In the genomic region with DNA sequence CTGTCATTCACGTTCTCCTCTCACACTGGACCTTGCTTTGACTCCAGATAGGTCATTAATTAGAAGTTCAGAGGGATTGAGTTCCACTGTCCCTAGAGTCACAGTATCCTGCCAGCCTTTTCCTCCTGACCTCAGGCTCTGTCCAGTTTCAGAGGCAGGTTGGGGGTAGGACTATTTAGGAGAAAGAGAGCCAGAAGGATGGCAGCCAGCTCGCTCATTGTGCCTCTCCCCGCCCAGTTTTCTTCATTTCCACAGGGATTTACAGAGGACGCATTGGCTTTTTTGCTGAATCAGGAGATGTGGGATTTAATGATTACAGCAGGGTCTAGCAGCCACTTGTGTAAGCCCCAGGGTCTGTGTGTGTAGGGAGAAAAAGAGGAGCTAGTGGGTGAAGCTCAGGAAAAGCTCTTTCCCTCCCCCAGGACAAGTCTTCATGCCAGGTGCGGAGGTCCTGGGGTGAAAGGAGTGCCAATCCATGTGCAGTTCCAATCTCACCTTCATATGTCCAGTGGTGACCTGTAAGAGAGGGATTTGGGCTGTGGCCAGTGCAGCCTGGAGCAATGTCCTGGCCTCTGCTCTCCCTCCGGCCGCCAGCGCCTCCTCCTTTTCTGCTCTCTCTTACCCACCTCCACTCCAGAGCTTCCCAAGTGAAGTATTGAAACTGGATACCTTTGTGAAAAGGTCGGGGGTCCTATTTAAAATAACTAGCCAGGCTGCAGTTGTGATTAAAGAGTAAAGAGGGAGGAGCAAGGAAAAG, we compare ENCODE assay signal across 8 mouse cellular contexts. TPM values are rescaled to one million over a fixed set of nuclear protein-coding genes. Genes with fewer than 3 reads are reported as not detected.
A peak's percentile ranks its signal among the peaks of the same experiment; 100 is the strongest.
DNase-seq lines count a peak whose midpoint lies in the region; ATAC-seq and TF ChIP-seq lines count a peak whose summit lies in the region.
"Had no signal": no experiment of that assay in that cellular context is flagged by ENCODE, and none has a peak within 500 bp of the region (broad histone marks: within the 10 kb centered on the region; RNA-seq: fewer than 3 reads in every experiment).

No protein-coding gene starts in this region.

- DNase-seq in liver, adult 2 months (ENCODE audit: extremely low read depth, low read depth, low spot score) = peak; percentile 93
- no peak for DNase-seq in liver
- no peak for DNase-seq in heart, embryonic 10.5 days (ENCODE audit: low spot score)
- peak; percentile 89 for DNase-seq in kidney, adult 2 months
- no peak for DNase-seq in lung, adult 18-20 months
- DNase-seq in left cerebral cortex, postnatal 10 days (ENCODE audit: extremely low spot score in 1 of 2, low spot score in 2 of 2) = no peak
- DNase-seq: cerebellum, postnatal 14 days had no signal

- TF ChIP-seq CTCF in liver, adult 2 months (IDR thresholded peaks at IDR 0.05; ENCODE audit: low read depth, low read length) = no peak
- TF ChIP-seq CTCF in kidney, adult 2 months (conservative IDR thresholded peaks at IDR 0.05; ENCODE audit: insufficient read depth, insufficient read length, low read depth, low read length) = no peak

- H3K36me3 ChIP-seq in liver, adult 2 months (ENCODE audit: control insufficient read depth, insufficient read depth, low read length) = no peaks in the 10 kb centered on the region
- H3K36me3 ChIP-seq in heart, embryonic 10.5 days = peaks cover 22% of the 10 kb centered on the region
- H3K36me3 ChIP-seq in kidney, adult 2 months (ENCODE audit: control insufficient read depth, insufficient read depth, low read length) = no peaks in the 10 kb centered on the region
- H3K36me3 ChIP-seq in liver, embryonic 15.5 days (replicated peaks) = 0 out of 2 replicates have a peak, but pooled peaks cover 5% of the 10 kb centered on the region

- H3K27ac ChIP-seq in liver, adult 2 months (replicated peaks; ENCODE audit: insufficient read depth, low read depth, low read length) = peak overlapping the region; percentile 95
- peak overlapping the region; percentile 73 for H3K27ac ChIP-seq in heart, embryonic 10.5 days
- H3K27ac ChIP-seq in kidney, adult 2 months (ENCODE audit: insufficient read depth, low read depth, low read length) = peak overlapping the region; percentile 89
- H3K27ac ChIP-seq in liver, embryonic 15.5 days (replicated peaks) = peak overlapping the region; percentile 59; the same call in 1 of the 2 replicates

- H3K4me2 ChIP-seq in liver, embryonic 15.5 days = no peak overlapping the region

- no peak for TF ChIP-seq POLR2A in liver, adult 2 months (IDR thresholded peaks at IDR 0.05; ENCODE audit: extremely low read depth, insufficient read depth, low read length)
- TF ChIP-seq POLR2A in kidney, adult 2 months (IDR thresholded peaks at IDR 0.05; ENCODE audit: low read depth, low read length) = no peak

- peaks cover 23% of the 10 kb centered on the region for H3K4me1 ChIP-seq in liver, adult 2 months (ENCODE audit: control insufficient read depth, insufficient read depth, low read length)
- H3K4me1 ChIP-seq in heart, embryonic 10.5 days = peaks cover 52% of the 10 kb centered on the region
- peaks cover 17% of the 10 kb centered on the region for H3K4me1 ChIP-seq in kidney, adult 2 months (ENCODE audit: control insufficient read depth, insufficient read depth, low read length)
- peaks cover 26% of the 10 kb centered on the region for H3K4me1 ChIP-seq in liver, embryonic 15.5 days (replicated peaks)

- WGBS in liver, adult 2 months = 19% methylated on average over 9 of the region's 9 CpGs
- WGBS in heart, embryonic 10.5 days = 58% methylated on average over 9 of the region's 9 CpGs
- 42% methylated on average over 9 of the region's 9 CpGs for WGBS in kidney, adult 2 months
- WGBS in liver, embryonic 15.5 days (ENCODE audit: insufficient replicate concordance) = 63% methylated on average over 9 of the region's 9 CpGs

- H3K4me3 ChIP-seq in liver, adult 2 months (ENCODE audit: insufficient read depth, low read depth, low read length) = no peak overlapping the region
- peak overlapping the region; percentile 65 for H3K4me3 ChIP-seq in heart, embryonic 10.5 days
- peak overlapping the region; percentile 31; the same call in 1 of the 2 replicates for H3K4me3 ChIP-seq in kidney, adult 2 months (ENCODE audit: insufficient read depth, low read depth, low read length)
- H3K4me3 ChIP-seq in liver, embryonic 15.5 days (replicated peaks) = no peak overlapping the region

- H3K9ac ChIP-seq in liver, adult 2 months (ENCODE audit: low read depth, low read length) = peak overlapping the region; percentile 10
- H3K9ac ChIP-seq in liver, embryonic 15.5 days = no peak overlapping the region

- H3K27me3 ChIP-seq in liver, adult 2 months (ENCODE audit: control insufficient read depth, insufficient read depth, low read length) = no peaks in the 10 kb centered on the region
- H3K27me3 ChIP-seq in heart, embryonic 10.5 days (ENCODE audit: insufficient read depth, poor library complexity, severe bottlenecking) = no peaks in the 10 kb centered on the region
- H3K27me3 ChIP-seq in kidney, adult 2 months (replicated peaks; ENCODE audit: control insufficient read depth, insufficient read depth, low read length) = no peaks in the 10 kb centered on the region
- H3K27me3 ChIP-seq in liver, embryonic 15.5 days = peaks cover 66% of the 10 kb centered on the region

- no peak for ATAC-seq in liver, embryonic 15.5 days (ENCODE audit: insufficient read depth)

- intact Hi-C loops in left cerebral cortex, postnatal 10 days (cut with DNase I) = no loop called here

- H3K79me2 ChIP-seq in liver, adult 2 months (ENCODE audit: control insufficient read depth, insufficient read depth, low read length) = no peaks in the 10 kb centered on the region

- no peaks in the 10 kb centered on the region for H3K9me3 ChIP-seq in heart, embryonic 10.5 days
- no peaks in the 10 kb centered on the region for H3K9me3 ChIP-seq in liver, embryonic 15.5 days (replicated peaks)

RNA-seq across cellular contexts. Expression of a gene that starts 2.7 kb away (rescaled TPM):
- 24.5 and 35.6 TPM in 2 replicates for total RNA-seq in liver, adult 2 months (2014; rRNA removed)
- 47.9 and 56.8 TPM in 2 replicates for polyA plus RNA-seq in liver, adult 2 months (2012; rRNA removed)
- 47.2 and 68.0 TPM in 2 replicates for polyA plus RNA-seq in heart, embryonic 10.5 days (2016; fragmentation: Nextera tagmentation; extraction: Ambion mirVana)
- 206 TPM in 2 replicates for polyA plus RNA-seq in kidney, adult 2 months (2012; rRNA removed)
- 11.8 and 15.6 TPM in 2 replicates for polyA plus RNA-seq in liver, embryonic 15.5 days (2015; fragmentation: Nextera tagmentation; extraction: Ambion mirVana)
- total RNA-seq in left cerebral cortex, postnatal 10 days (2021) = 1 to 10 TPM; 1.7 to 3.2 TPM

RNA-seq across cellular contexts. Expression of a gene that starts 8.0 kb away (rescaled TPM):
- total RNA-seq in liver, adult 2 months (2014; rRNA removed) = 36.2 and 43.2 TPM in 2 replicates
- 181 and 255 TPM in 2 replicates for polyA plus RNA-seq in liver, adult 2 months (2012; rRNA removed)
- 30.4 and 39.4 TPM in 2 replicates for polyA plus RNA-seq in heart, embryonic 10.5 days (2016; fragmentation: Nextera tagmentation; extraction: Ambion mirVana)
- 177 and 182 TPM in 2 replicates for polyA plus RNA-seq in kidney, adult 2 months (2012; rRNA removed)
- 11.8 and 13.3 TPM in 2 replicates for polyA plus RNA-seq in liver, embryonic 15.5 days (2015; fragmentation: Nextera tagmentation; extraction: Ambion mirVana)
- 10 to 100 TPM; 88.4 to 92.6 TPM for total RNA-seq in left cerebral cortex, postnatal 10 days (2021)

RNA-seq across cellular contexts. Expression of a gene that starts 10.0 kb away (rescaled TPM):
- 3.7 and 5.3 TPM in 2 replicates for total RNA-seq in liver, adult 2 months (2014; rRNA removed)
- 0.72 and 0.98 TPM in 2 replicates for polyA plus RNA-seq in liver, adult 2 months (2012; rRNA removed)
- polyA plus RNA-seq in heart, embryonic 10.5 days (2016; fragmentation: Nextera tagmentation; extraction: Ambion mirVana) = 18.5 and 26.4 TPM in 2 replicates
- 5.7 and 8.1 TPM in 2 replicates for polyA plus RNA-seq in kidney, adult 2 months (2012; rRNA removed)
- 6.6 and 7.0 TPM in 2 replicates for polyA plus RNA-seq in liver, embryonic 15.5 days (2015; fragmentation: Nextera tagmentation; extraction: Ambion mirVana)
- 1 to 10 TPM; 8.1 to 9.1 TPM for total RNA-seq in left cerebral cortex, postnatal 10 days (2021)

RNA-seq across cellular contexts. Expression of a gene that starts 19.7 kb away (rescaled TPM):
- total RNA-seq in liver, adult 2 months (2014; rRNA removed) = 9.2 and 19.5 TPM in 2 replicates
- polyA plus RNA-seq in liver, adult 2 months (2012; rRNA removed) = 1.4 and 1.7 TPM in 2 replicates
- polyA plus RNA-seq in heart, embryonic 10.5 days (2016; fragmentation: Nextera tagmentation; extraction: Ambion mirVana) = 6.0 and 10.7 TPM in 2 replicates
- 5.1 and 6.0 TPM in 2 replicates for polyA plus RNA-seq in kidney, adult 2 months (2012; rRNA removed)
- polyA plus RNA-seq in liver, embryonic 15.5 days (2015; fragmentation: Nextera tagmentation; extraction: Ambion mirVana) = 1.2 and 1.4 TPM in 2 replicates
- 10 to 100 TPM in 1 of 2 experiments, 1 to 10 TPM in 1; 9.4 to 11.4 TPM for total RNA-seq in left cerebral cortex, postnatal 10 days (2021)

RNA-seq across cellular contexts. Expression of a gene that starts 27.3 kb away (rescaled TPM):
- total RNA-seq in liver, adult 2 months (2014; rRNA removed) = 8.5 and 11.7 TPM in 2 replicates
- 3.7 and 3.8 TPM in 2 replicates for polyA plus RNA-seq in liver, adult 2 months (2012; rRNA removed)
- polyA plus RNA-seq in heart, embryonic 10.5 days (2016; fragmentation: Nextera tagmentation; extraction: Ambion mirVana) = 209 and 212 TPM in 2 replicates
- 13.0 and 18.5 TPM in 2 replicates for polyA plus RNA-seq in kidney, adult 2 months (2012; rRNA removed)
- 117 and 129 TPM in 2 replicates for polyA plus RNA-seq in liver, embryonic 15.5 days (2015; fragmentation: Nextera tagmentation; extraction: Ambion mirVana)
- total RNA-seq in left cerebral cortex, postnatal 10 days (2021) = 100 to 1,000 TPM; 104 to 106 TPM

Comparison
In these comparisons a context has a peak if more than half of its experiments do, and no peak if none do; other contexts are left out.
1. DNase-seq: peak in liver, adult 2 months (single experiment) and kidney, adult 2 months (single experiment); none in liver (single experiment), heart, embryonic 10.5 days (single experiment), lung, adult 18-20 months (0 of 2) and left cerebral cortex, postnatal 10 days (0 of 2).
2. H3K4me3 ChIP-seq: peak in heart, embryonic 10.5 days (single experiment) and kidney, adult 2 months (single experiment); none in liver, adult 2 months (single experiment) and liver, embryonic 15.5 days (single experiment).
3. Peak in every context shown above with its lines, with median percentiles within 50 percentile points of each other: H3K27ac ChIP-seq.